Mouse (Mus musculus) myocyte (in vitro differentiated cells): ENCODE measurements around the gene Tspan15. TPM values are rescaled to one million over a fixed set of nuclear protein-coding genes. Genes with fewer than 3 reads are reported as not detected.

ENCODE experiments used
- H3K27me3 ChIP-seq: one replicate; pipeline ENCODE4 v1.6.1; 2011; ENCODE audit not compliant: control insufficient read depth, insufficient read depth, insufficient read length
- H3K36me3 ChIP-seq: one replicate; pipeline ENCODE4 v1.6.1; 2011; ENCODE audit not compliant: control insufficient read depth, insufficient read depth
- H3K4me2 ChIP-seq: one replicate; pipeline ENCODE4 v1.6.1; 2011; ENCODE audit warnings: low read depth, control low read depth
- H3K4me3 ChIP-seq: one replicate; pipeline ENCODE4 v1.5.1; 2011; ENCODE audit warnings: mild to moderate bottlenecking, control low read depth, moderate library complexity
- H3K79me2 ChIP-seq: one replicate; pipeline ENCODE4 v1.6.1; 2011; ENCODE audit not compliant: control insufficient read depth, insufficient read depth
- H3ac ChIP-seq: one replicate; pipeline ENCODE4 v1.6.1; 2011; ENCODE audit not compliant: control insufficient read depth, insufficient read length
- CEBPB ChIP-seq: IDR thresholded peaks from 2 replicates; pipeline ENCODE4 v1.6.1; 2011; ENCODE audit warnings: mild to moderate bottlenecking, moderate library complexity; ENCODE audit not compliant: poor library complexity, insufficient read depth, severe bottlenecking
- E2F4 ChIP-seq: IDR thresholded peaks from one replicate; pipeline ENCODE4 v1.6.1; 2011; ENCODE audit warnings: mild to moderate bottlenecking, control low read depth, moderate library complexity; ENCODE audit not compliant: insufficient read depth
- MAX ChIP-seq: IDR thresholded peaks from one replicate; pipeline ENCODE4 v1.6.1; 2011; ENCODE audit warnings: low read depth, mild to moderate bottlenecking, control low read depth
- MYOD1 ChIP-seq, 3 experiments: IDR thresholded peaks; one replicate each; pipeline ENCODE4 v1.6.1; 2011; ENCODE audit warnings: control low read depth in 2 of 3, low read depth in 2 of 3, mild to moderate bottlenecking in 2 of 3, moderate library complexity in 1 of 3; ENCODE audit not compliant: insufficient read length in 2 of 3, control insufficient read depth in 1 of 3
- MYOG ChIP-seq, 3 experiments: IDR thresholded peaks; one replicate each; pipeline ENCODE4 v1.6.1; 2011; ENCODE audit warnings: control low read depth in 2 of 3, low read depth in 2 of 3, mild to moderate bottlenecking in 2 of 3; ENCODE audit not compliant: insufficient read length in 2 of 3, control insufficient read depth in 1 of 3, insufficient read depth in 1 of 3
- POLR2A ChIP-seq: IDR thresholded peaks from one replicate; pipeline ENCODE4 v1.6.1; 2011; ENCODE audit warnings: low read depth, mild to moderate bottlenecking, control low read depth, moderate library complexity; ENCODE audit not compliant: insufficient read length
- POLR2AphosphoS2 ChIP-seq: IDR thresholded peaks from one replicate; pipeline ENCODE4 v1.6.1; 2011; ENCODE audit warnings: low read depth, control low read depth; ENCODE audit not compliant: insufficient read length
- REST ChIP-seq: IDR thresholded peaks from one replicate; pipeline ENCODE4 v1.6.1; 2011; ENCODE audit warnings: mild to moderate bottlenecking, control low read depth, moderate library complexity; ENCODE audit not compliant: insufficient read depth, insufficient read length
- SRF ChIP-seq: IDR thresholded peaks from one replicate; pipeline ENCODE4 v1.6.1; 2011; ENCODE audit warnings: low read depth; ENCODE audit not compliant: control insufficient read depth, insufficient read length
- TCF12 ChIP-seq: IDR thresholded peaks from one replicate; pipeline ENCODE4 v1.6.1; 2011; ENCODE audit warnings: mild to moderate bottlenecking, control low read depth; ENCODE audit not compliant: poor library complexity, insufficient read depth, severe bottlenecking
- TCF3 ChIP-seq: IDR thresholded peaks from one replicate; pipeline ENCODE4 v1.6.1; 2011; ENCODE audit warnings: low read depth, control low read depth; ENCODE audit not compliant: insufficient read length
- USF1 ChIP-seq: IDR thresholded peaks from one replicate; pipeline ENCODE4 v1.6.1; 2011; ENCODE audit warnings: low read depth, mild to moderate bottlenecking, control low read depth, moderate library complexity
- polyA plus RNA-seq: library from polyadenylated mRNA; unstranded; fragments of >200 nt; fragmentation: generic; extraction: Trizol; gene quantifications from one replicate; pipeline ENCODE4 v1.2.1, GENCODE M21; 2012; ENCODE audit warnings: missing spikeins

Gene Tspan15
- polyA plus RNA-seq, 1 experiment, result 18.7 TPM

GRCm38 (mm10) chr10:62269278-62269677 lies 38.2 kb upstream of the Tspan15 start:
- TF ChIP-seq CEBPB, result no peak
- no peak for TF ChIP-seq TCF12
- TF ChIP-seq REST, result no peak
- no peak for TF ChIP-seq USF1
- no peak for TF ChIP-seq MYOD1 (IDR thresholded peaks at IDR 0.05; ENCODE audit: control insufficient read depth in 1 of 3, insufficient read length in 2 of 3, low read depth in 2 of 3)
- TF ChIP-seq TCF3, result no peak
- no peak for TF ChIP-seq POLR2A
- no peak for TF ChIP-seq E2F4
- no peak for TF ChIP-seq MYOG (IDR thresholded peaks at IDR 0.05; ENCODE audit: control insufficient read depth in 1 of 3, insufficient read depth in 1 of 3, insufficient read length in 2 of 3, low read depth in 2 of 3)
- TF ChIP-seq MAX, result no peak
- TF ChIP-seq SRF, result no peak
- TF ChIP-seq POLR2AphosphoS2, result no peak
- no peaks in the 10 kb centered on the region for H3K27me3 ChIP-seq
- no peak overlapping the region for H3ac ChIP-seq
- peaks cover 8% of the 10 kb centered on the region for H3K36me3 ChIP-seq
- no peaks in the 10 kb centered on the region for H3K79me2 ChIP-seq
- no peak overlapping the region for H3K4me3 ChIP-seq
- H3K4me2 ChIP-seq, result no peak overlapping the region

- Histone ChIP-seq H3K79me2 (no peaks in the 10 kb centered on the region), H3K4me2 (no peak overlapping the region), H3K27me3 (no peaks in the 10 kb centered on the region), H3ac (no peak overlapping the region), H3K36me3 (no peaks in the 10 kb centered on the region), H3K4me3 (no peak overlapping the region)
- no peak for TF ChIP-seq TCF12
- no peak for TF ChIP-seq CEBPB
Measured at GRCm38 (mm10) chr10:62264299-62264698, 33.2 kb upstream of the Tspan15 start.

- Histone ChIP-seq H3K27me3 (peaks cover 5% of the 10 kb centered on the region), H3K4me2 (no peak overlapping the region), H3K4me3 (no peak overlapping the region), H3K79me2 (no peaks in the 10 kb centered on the region), H3K36me3 (no peaks in the 10 kb centered on the region), H3ac (no peak overlapping the region)
- TF ChIP-seq REST, result no peak
- no peak for TF ChIP-seq MYOG (IDR thresholded peaks at IDR 0.05; ENCODE audit: control insufficient read depth in 1 of 3, insufficient read depth in 1 of 3, insufficient read length in 2 of 3, low read depth in 2 of 3)
- TF ChIP-seq CEBPB, result no peak
- TF ChIP-seq SRF, result no peak
- no peak for TF ChIP-seq E2F4
- TF ChIP-seq POLR2A, result no peak
- no peak for TF ChIP-seq TCF12
- no peak for TF ChIP-seq MYOD1 (IDR thresholded peaks at IDR 0.05; ENCODE audit: control insufficient read depth in 1 of 3, insufficient read length in 2 of 3, low read depth in 2 of 3)
- TF ChIP-seq USF1, result no peak
- no peak for TF ChIP-seq POLR2AphosphoS2
- TF ChIP-seq MAX, result no peak
- TF ChIP-seq TCF3, result no peak
Measured at GRCm38 (mm10) chr10:62261115-62261886, 30.2 kb upstream of the Tspan15 start.

GRCm38 (mm10) chr10:62258298-62258697 lies 27.2 kb upstream of the Tspan15 start:
- TF ChIP-seq POLR2A (no peak), E2F4 (no peak), USF1 (no peak), MAX (no peak), TCF3 (no peak), REST (no peak)

GRCm38 (mm10) chr10:62252496-62253235 lies 21.6 kb upstream of the Tspan15 start:
- Histone ChIP-seq H3K4me2 (no peak overlapping the region), H3K36me3 (no peaks in the 10 kb centered on the region), H3K4me3 (no peak overlapping the region), H3ac (no peak overlapping the region), H3K27me3 (no peaks in the 10 kb centered on the region), H3K79me2 (no peaks in the 10 kb centered on the region)
- TF ChIP-seq MAX, result no peak
- TF ChIP-seq MYOD1 (IDR thresholded peaks at IDR 0.05; ENCODE audit: control insufficient read depth in 1 of 3, insufficient read length in 2 of 3, low read depth in 2 of 3), result no peak
- TF ChIP-seq REST, result no peak
- no peak for TF ChIP-seq USF1
- TF ChIP-seq MYOG (IDR thresholded peaks at IDR 0.05; ENCODE audit: control insufficient read depth in 1 of 3, insufficient read depth in 1 of 3, insufficient read length in 2 of 3, low read depth in 2 of 3), result no peak
- no peak for TF ChIP-seq TCF12
- no peak for TF ChIP-seq TCF3
- TF ChIP-seq SRF, result no peak
- TF ChIP-seq CEBPB, result no peak
- TF ChIP-seq POLR2A, result no peak
- no peak for TF ChIP-seq E2F4
- no peak for TF ChIP-seq POLR2AphosphoS2

More at GRCm38 (mm10) chr10:62258298-62258697, 27.2 kb upstream of the Tspan15 start:
- Histone ChIP-seq H3K4me2 (no peak overlapping the region), H3K79me2 (no peaks in the 10 kb centered on the region), H3ac (no peak overlapping the region), H3K36me3 (no peaks in the 10 kb centered on the region), H3K27me3 (peaks cover 5% of the 10 kb centered on the region), H3K4me3 (no peak overlapping the region)
